Mouse (Mus musculus) cortical plate, adult 2 months (tissue): ENCODE data around the gene Sdha.

Experiments
- CTCF ChIP-seq: fragments of 200-500 bp; IDR thresholded peaks from 2 replicates; pipeline ENCODE4 v1.5.1; 2011; ENCODE audit warnings: mild to moderate bottlenecking, control low read depth, low read length; ENCODE audit not compliant: insufficient read depth; ENCODE audit errors: extremely low read depth
- POLR2A ChIP-seq: fragments of 200-500 bp; IDR thresholded peaks from 2 replicates; pipeline ENCODE4 v1.6.1; 2011; ENCODE audit warnings: mild to moderate bottlenecking, low read length, control low read depth; ENCODE audit not compliant: insufficient read depth; ENCODE audit errors: extremely low read depth

GRCm38 (mm10) chr13:74314616-74315015, 35.5 kb downstream of the Sdha start:
- TF ChIP-seq CTCF, result no peak
- TF ChIP-seq POLR2A, result no peak
